Mouse (Mus musculus): ENCODE measurements at regions not wholly inside any gene's neighbourhood (a gene's known extent, or its start where the extent isn't known, plus 50 kb on each side); places are given as distances from the start of the nearest gene placed in this dataset.

DNA sequence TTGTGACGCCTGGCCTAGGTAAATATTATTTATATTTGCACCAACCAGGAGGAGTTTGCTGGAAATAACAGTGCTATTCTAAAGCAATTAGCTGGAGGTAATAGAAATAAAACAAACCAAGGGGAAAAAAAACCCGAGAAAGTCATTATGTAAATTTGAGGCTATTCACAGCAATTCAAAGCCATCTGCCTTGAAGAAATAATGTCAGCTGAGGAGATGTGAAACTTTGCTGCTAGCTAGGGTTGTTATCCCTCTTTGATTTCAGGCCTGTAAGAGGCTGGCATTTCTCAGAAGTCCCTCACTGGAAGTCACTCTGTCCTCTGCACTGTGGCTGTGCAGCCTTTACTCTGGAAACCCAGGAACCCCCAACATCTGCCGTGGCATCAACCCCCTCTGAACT, 67.5 kb upstream of the Map1b start:
- TF ChIP-seq ZNF384 (IDR thresholded peaks at IDR 0.05; ENCODE audit: low read depth, low read length) (no peak), ZKSCAN1 (IDR thresholded peaks at IDR 0.05; ENCODE audit: low read depth, low read length) (no peak), CTCF (IDR thresholded peaks at IDR 0.05 in 2 of 3, conservative IDR thresholded peaks at IDR 0.05 in 1 of 3; ENCODE audit: control insufficient read depth in 1 of 3, insufficient read depth in 1 of 3, low read depth in 2 of 3, low read length in 3 of 3, poor library complexity in 1 of 3, severe bottlenecking in 1 of 3) (no peak), MEF2A (IDR thresholded peaks at IDR 0.05; ENCODE audit: extremely low read depth, insufficient replicate concordance, low read depth, low read length, poor library complexity, severe bottlenecking) (no peak), GATA1 (IDR thresholded peaks at IDR 0.05; ENCODE audit: low read depth, low read length) (no peak), NELFE (IDR thresholded peaks at IDR 0.05; ENCODE audit: low read depth, low read length) (no peak), POLR2A (IDR thresholded peaks at IDR 0.05; ENCODE audit: control insufficient read depth in 1 of 2, insufficient read depth in 1 of 2, low read depth in 1 of 2, low read length in 2 of 2, poor library complexity in 1 of 2) (no peak), MAFK (IDR thresholded peaks at IDR 0.05; ENCODE audit: borderline replicate concordance, low read depth, low read length) (no peak), UBTF (IDR thresholded peaks at IDR 0.05; ENCODE audit: borderline replicate concordance, insufficient read depth, low read depth, low read length) (no peak), EP300 (IDR thresholded peaks at IDR 0.05; ENCODE audit: low read depth in 1 of 2, low read length in 2 of 2) (no peak), POLR2AphosphoS5 (IDR thresholded peaks at IDR 0.05; ENCODE audit: borderline replicate concordance, low read depth, low read length) (no peak), USF1 (IDR thresholded peaks at IDR 0.05; ENCODE audit: low read depth, low read length) (no peak), HCFC1 (IDR thresholded peaks at IDR 0.05; ENCODE audit: low read depth, low read length) (no peak)
